Mouse (Mus musculus): ENCODE results near the gene Baz2b. TPM values are rescaled to one million over a fixed set of nuclear protein-coding genes. Genes with fewer than 3 reads are reported as not detected.
"Not testable (repeated sequence)": the region's sequence is repeated elsewhere in the genome, so short reads cannot be mapped to it uniquely, and the experiment has no call there.

The Baz2b gene
- total RNA-seq, 2 experiments from 2014 or later = 74.9 to 76.0 TPM

- no peak for ATAC-seq (replicated peaks; ENCODE audit: poor library complexity, severe bottlenecking)
These were observed 311.5 kb downstream of the Baz2b start for GRCm38 (mm10) chr2:59898105-59898504.

- ATAC-seq (replicated peaks; ENCODE audit: poor library complexity, severe bottlenecking) = no peak
These were observed 312.8 kb downstream of the Baz2b start for GRCm38 (mm10) chr2:59896837-59897236.

- ATAC-seq (replicated peaks; ENCODE audit: poor library complexity, severe bottlenecking) = no peak
These were observed 313.2 kb downstream of the Baz2b start for GRCm38 (mm10) chr2:59896400-59896799.

GRCm38 (mm10) chr2:59889699-59890098, 319.9 kb downstream of the Baz2b start:
- ATAC-seq (replicated peaks; ENCODE audit: poor library complexity, severe bottlenecking) = peak; percentile 94

- no peak for ATAC-seq (replicated peaks; ENCODE audit: poor library complexity, severe bottlenecking)
These were observed 326.8 kb downstream of the Baz2b start for GRCm38 (mm10) chr2:59882742-59883281.

- peak; percentile 92 for ATAC-seq (replicated peaks; ENCODE audit: poor library complexity, severe bottlenecking)
These were observed 327.6 kb downstream of the Baz2b start, which contains the start of gene Wdsub1 for GRCm38 (mm10) chr2:59881831-59882741. Wdsub1 (minus strand) TSS chr2:59882591.

GRCm38 (mm10) chr2:59881404-59881803, 328.2 kb downstream of the Baz2b start:
- 0 out of 2 replicates have a peak, but pooled peaks have one; percentile 18 for ATAC-seq (replicated peaks; ENCODE audit: poor library complexity, severe bottlenecking)

GRCm38 (mm10) chr2:59878221-59878620, 331.4 kb downstream of the Baz2b start:
- no peak for ATAC-seq (replicated peaks; ENCODE audit: poor library complexity, severe bottlenecking)

GRCm38 (mm10) chr2:59877335-59877734, 332.3 kb downstream of the Baz2b start:
- ATAC-seq (replicated peaks; ENCODE audit: poor library complexity, severe bottlenecking) = no peak

GRCm38 (mm10) chr2:59876482-59876881, 333.2 kb downstream of the Baz2b start:
- no peak for ATAC-seq (replicated peaks; ENCODE audit: poor library complexity, severe bottlenecking)

- no peak for ATAC-seq (replicated peaks; ENCODE audit: poor library complexity, severe bottlenecking)
These were observed 339.1 kb downstream of the Baz2b start for GRCm38 (mm10) chr2:59870526-59870925.

GRCm38 (mm10) chr2:59862618-59863017, 347.0 kb downstream of the Baz2b start:
- ATAC-seq (replicated peaks; ENCODE audit: poor library complexity, severe bottlenecking) = no peak

- ATAC-seq (replicated peaks; ENCODE audit: poor library complexity, severe bottlenecking) = no peak
These were observed 355.3 kb downstream of the Baz2b start for GRCm38 (mm10) chr2:59854363-59854762.

- ATAC-seq (replicated peaks; ENCODE audit: poor library complexity, severe bottlenecking) = no peak
These were observed 356.1 kb downstream of the Baz2b start for GRCm38 (mm10) chr2:59853543-59853942.

GRCm38 (mm10) chr2:59852916-59853315, 356.7 kb downstream of the Baz2b start:
- no peak for ATAC-seq (replicated peaks; ENCODE audit: poor library complexity, severe bottlenecking)

- ATAC-seq (replicated peaks; ENCODE audit: poor library complexity, severe bottlenecking) = not testable (repeated sequence)
These were observed 357.8 kb downstream of the Baz2b start for GRCm38 (mm10) chr2:59851885-59852284.

Other genes starting within 250 kb of the Baz2b start
- gene March7, start within 50 bp of the Baz2b start, total RNA-seq (2014; fragmentation: Nextera tagmentation) = 53.4 and 54.1 TPM in 2 replicates
- 71.9 and 82.6 TPM in 2 replicates for gene March7, start within 50 bp of the Baz2b start, total RNA-seq (2017)
- gene Cd302, start 74.6 kb upstream of the Baz2b start, total RNA-seq (2014; fragmentation: Nextera tagmentation) = 2.4 and 6.9 TPM in 2 replicates
- gene Cd302, start 74.6 kb upstream of the Baz2b start, total RNA-seq (2017) = 0.98 and 2.0 TPM in 2 replicates
- gene Ly75, start 173.5 kb upstream of the Baz2b start, total RNA-seq (2014; fragmentation: Nextera tagmentation) = 1.1 and 1.8 TPM in 2 replicates
- gene Ly75, start 173.5 kb upstream of the Baz2b start, total RNA-seq (2017) = 3.0 and 4.8 TPM in 2 replicates

Data from granulocyte monocyte progenitor cell, adult 5-6 weeks (primary cell).